Mouse (Mus musculus) CH12.LX (cell line): ENCODE measurements around the gene Pcdh7. TPM values are rescaled to one million over a fixed set of nuclear protein-coding genes. Genes with fewer than 3 reads are reported as not detected.

Experiments used
- DNase-seq: peaks from one replicate; pipeline ENCODE4 v3.0.0-alpha.2; 2013; ENCODE audit errors: extremely low read depth
- H3K27ac ChIP-seq: 2 replicates; pipeline ENCODE4 v1.5.1; 2012; ENCODE audit warnings: low read depth, mild to moderate bottlenecking, control low read depth, moderate library complexity; ENCODE audit not compliant: insufficient read depth
- H3K27me3 ChIP-seq: replicated peaks from 2 replicates; pipeline ENCODE3; 2012; ENCODE audit warnings: inconsistent platforms
- H3K36me3 ChIP-seq, 2 experiments: replicated peaks in 1 of 2; 2 replicates each; pipeline versions ENCODE3 to v1.6.1; 2012; ENCODE audit warnings: inconsistent platforms in 1 of 2, low read length in 1 of 2, mild to moderate bottlenecking in 1 of 2, mixed read lengths in 1 of 2, moderate library complexity in 1 of 2; ENCODE audit not compliant: control insufficient read depth in 1 of 2, insufficient read depth in 1 of 2
- H3K4me1 ChIP-seq, 2 experiments: 2 replicates each; pipeline ENCODE4 v1.6.1; 2012; ENCODE audit warnings: inconsistent platforms in 1 of 2, moderate library complexity in 1 of 2; ENCODE audit not compliant: insufficient read depth in 2 of 2, control insufficient read depth in 1 of 2
- H3K4me2 ChIP-seq: 2 replicates; pipeline ENCODE4 v1.6.1; 2012; ENCODE audit warnings: low read depth, mild to moderate bottlenecking, control low read depth; ENCODE audit not compliant: poor library complexity, insufficient read depth, severe bottlenecking
- H3K4me3 ChIP-seq, 3 experiments: fragments of 150-350 bp in 1 of 3; sonication (generic) in 1 of 3; replicated peaks in 1 of 3; 2 replicates each; pipeline versions ENCODE3 to v1.5.1; 2011 to 2012; ENCODE audit warnings: low read depth in 2 of 3, low read length in 2 of 3, mild to moderate bottlenecking in 2 of 3, moderate library complexity in 2 of 3, control low read depth in 1 of 3, improper control_type of control experiment in 1 of 3, inconsistent platforms in 1 of 3, mixed read lengths in 1 of 3; ENCODE audit not compliant: poor library complexity in 1 of 3
- H3K79me2 ChIP-seq: replicated peaks from 2 replicates; pipeline ENCODE4 v1.6.1; 2012; ENCODE audit warnings: mild to moderate bottlenecking, moderate library complexity; ENCODE audit not compliant: control insufficient read depth, poor library complexity, insufficient read depth, severe bottlenecking; ENCODE audit errors: extremely low read depth
- H3K9ac ChIP-seq: 2 replicates; pipeline ENCODE4 v1.6.1; 2012; ENCODE audit warnings: low read depth, mild to moderate bottlenecking, control low read depth, moderate library complexity; ENCODE audit not compliant: insufficient read depth
- H3K9me3 ChIP-seq: replicated peaks from 2 replicates; pipeline ENCODE3; 2012; ENCODE audit warnings: low read length, inconsistent platforms, mixed read lengths
- BHLHE40 ChIP-seq: IDR thresholded peaks from 2 replicates; pipeline ENCODE4 v1.6.1; 2011; ENCODE audit warnings: mild to moderate bottlenecking, low read depth, low read length, improper control_type of control experiment
- CHD1 ChIP-seq: IDR thresholded peaks from 2 replicates; pipeline ENCODE4 v1.6.1; 2012; ENCODE audit warnings: low read depth, low read length, improper control_type of control experiment, inconsistent platforms
- CHD2 ChIP-seq: IDR thresholded peaks from 2 replicates; pipeline ENCODE4 v1.6.1; 2011; ENCODE audit warnings: low read length, improper control_type of control experiment
- E2F4 ChIP-seq: IDR thresholded peaks from 2 replicates; pipeline ENCODE4 v1.6.1; 2011; ENCODE audit warnings: low read depth, low read length, improper control_type of control experiment; ENCODE audit not compliant: insufficient replicate concordance
- GABPA ChIP-seq: IDR thresholded peaks from 2 replicates; pipeline ENCODE4 v1.6.1; 2012; ENCODE audit warnings: low read depth, low read length, improper control_type of control experiment, inconsistent platforms; ENCODE audit not compliant: insufficient replicate concordance
- IRF4 ChIP-seq: IDR thresholded peaks from 2 replicates; pipeline ENCODE4 v1.6.1; 2014; ENCODE audit warnings: low read depth, mild to moderate bottlenecking, inconsistent platforms, low read length, improper control_type of control experiment
- MEF2A ChIP-seq: IDR thresholded peaks from 2 replicates; pipeline ENCODE4 v1.6.1; 2014; ENCODE audit warnings: low read depth, mild to moderate bottlenecking, inconsistent platforms, low read length, improper control_type of control experiment, borderline replicate concordance
- MYC ChIP-seq: IDR thresholded peaks from 2 replicates; pipeline ENCODE4 v1.6.1; 2011; ENCODE audit warnings: low read depth, mild to moderate bottlenecking, improper control_type of control experiment, low read length
- NELFE ChIP-seq: IDR thresholded peaks from 2 replicates; pipeline ENCODE4 v1.6.1; 2011; ENCODE audit warnings: low read depth, low read length, improper control_type of control experiment
- NRF1 ChIP-seq: IDR thresholded peaks from 2 replicates; pipeline ENCODE4 v1.6.1; 2014; ENCODE audit warnings: low read depth, mild to moderate bottlenecking, inconsistent platforms, low read length, improper control_type of control experiment, moderate library complexity
- RAD21 ChIP-seq: IDR thresholded peaks from 2 replicates; pipeline ENCODE4 v1.6.1; 2011; ENCODE audit warnings: low read depth, mild to moderate bottlenecking, low read length, improper control_type of control experiment, moderate library complexity
- RCOR1 ChIP-seq: conservative IDR thresholded peaks from 2 replicates; pipeline ENCODE4 v1.6.1; 2012; ENCODE audit warnings: low read depth, mild to moderate bottlenecking, inconsistent platforms, low read length, improper control_type of control experiment
- SMC3 ChIP-seq: IDR thresholded peaks from 2 replicates; pipeline ENCODE4 v1.6.1; 2011; ENCODE audit warnings: low read depth, low read length, improper control_type of control experiment
- USF1 ChIP-seq: IDR thresholded peaks from 2 replicates; pipeline ENCODE4 v1.6.1; 2014; ENCODE audit warnings: low read depth, mild to moderate bottlenecking, inconsistent platforms, low read length, improper control_type of control experiment
- ZNF384 ChIP-seq: IDR thresholded peaks from 2 replicates; pipeline ENCODE4 v1.6.1; 2012; ENCODE audit warnings: low read depth, low read length, improper control_type of control experiment, inconsistent platforms
- dilution Hi-C: fragments of 300-500 bp; cut with MboI; formaldehyde crosslinking; loops from 2 replicates; pipeline ENCODE4 v1.14.3; 2020; ENCODE audit warnings: low sequenced_read_pairs; ENCODE audit not compliant: extremely low pct_unique_long_range_greater_than_20kb, extremely low pct_ligation_motif_present
- in situ Hi-C: fragments of 300-500 bp; cut with MboI; formaldehyde crosslinking; loops from 3 replicates; pipeline ENCODE4 v1.14.3; 2019; ENCODE audit warnings: low sequenced_read_pairs, low pct_ligation_motif_present, low pct_unique_long_range_greater_than_20kb, mixed read lengths
- polyA plus RNA-seq: library from polyadenylated mRNA; unstranded; fragments of >175 nt; gene quantifications from 2 replicates; pipeline ENCODE4 v1.2.1, GENCODE M21; 2012; ENCODE audit warnings: low read depth; ENCODE audit not compliant: insufficient read length
- total RNA-seq, 2 experiments: library from RNA; depleted of rRNA; stranded (reverse); fragments of 300-350 nt in 1 of 2; fragments of >200 nt in 1 of 2; gene quantifications; 2 replicates each; pipeline ENCODE4 v1.2.3; 2012 to 2014

Pcdh7 gene
- total and polyA plus RNA-seq, 3 experiments = not detected

DNA sequence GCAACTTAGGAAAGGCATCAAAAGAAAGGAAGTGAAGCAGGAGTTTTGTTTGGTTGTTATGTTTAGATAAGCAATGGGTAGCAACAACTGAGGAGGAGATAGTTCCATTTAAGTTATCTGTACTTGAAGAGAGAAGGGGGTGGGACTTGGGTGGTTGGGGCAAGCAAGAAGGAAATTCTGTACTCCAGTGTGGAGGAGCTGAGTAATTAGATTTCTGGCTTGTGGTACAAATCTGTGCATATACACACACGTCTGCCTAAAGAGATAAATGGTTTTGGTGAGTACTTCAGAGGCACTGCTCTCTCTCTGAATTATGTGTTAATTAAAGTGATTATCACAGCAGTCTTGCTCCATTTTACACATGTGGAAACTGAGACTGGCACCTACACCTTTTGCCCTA, 241.6 kb downstream of the Pcdh7 start:
- dilution Hi-C loops = no loop called here
- no peak overlapping the region for H3K4me2 ChIP-seq
- H3K36me3 ChIP-seq = no peaks in the 10 kb centered on the region
- no peak overlapping the region for H3K4me3 ChIP-seq
- H3K9ac ChIP-seq = no peak overlapping the region
- peaks cover 5% of the 10 kb centered on the region for H3K9me3 ChIP-seq
- H3K27ac ChIP-seq = no peak overlapping the region
- in situ Hi-C loops = no loop called here
- no peaks in the 10 kb centered on the region for H3K27me3 ChIP-seq
- no peak for TF ChIP-seq USF1
- no peak for TF ChIP-seq BHLHE40
- no peak for TF ChIP-seq NRF1
- TF ChIP-seq IRF4 = no peak
- TF ChIP-seq RCOR1 = no peak
- no peak for TF ChIP-seq E2F4
- no peak for TF ChIP-seq RAD21
- no peak for TF ChIP-seq SMC3
- no peak for TF ChIP-seq MYC
- TF ChIP-seq GABPA = no peak
- TF ChIP-seq MEF2A = no peak
- no peak for DNase-seq
- H3K79me2 ChIP-seq = no peaks in the 10 kb centered on the region
- H3K4me1 ChIP-seq = no peaks in the 10 kb centered on the region

DNA sequence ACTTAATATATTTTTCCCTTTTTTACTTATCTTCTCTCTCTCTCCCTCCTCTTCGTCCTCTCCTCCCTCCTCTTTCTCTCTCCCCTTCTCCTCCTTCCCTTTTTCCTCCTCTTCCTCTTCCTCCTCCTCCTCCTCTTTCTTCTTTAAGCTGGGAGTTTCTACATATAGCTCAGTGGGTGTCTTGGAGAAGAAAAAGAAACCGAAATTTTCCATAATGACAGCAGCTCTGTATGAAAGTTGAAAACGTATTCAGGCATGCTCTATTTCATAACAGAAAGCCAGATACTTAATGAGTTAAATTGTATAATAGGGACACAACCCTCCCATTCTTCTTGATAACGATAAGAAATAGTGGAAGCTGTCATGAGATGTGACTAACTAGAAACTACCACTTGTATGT, 246.0 kb downstream of the Pcdh7 start:
- Histone ChIP-seq H3K27ac (no peak overlapping the region), H3K4me2 (no peak overlapping the region), H3K9ac (no peak overlapping the region), H3K36me3 (no peaks in the 10 kb centered on the region), H3K9me3 (peaks cover 7% of the 10 kb centered on the region), H3K79me2 (no peaks in the 10 kb centered on the region), H3K4me1 (no peaks in the 10 kb centered on the region), H3K27me3 (no peaks in the 10 kb centered on the region), H3K4me3 (no peak overlapping the region)
- in situ Hi-C loops (no loop called here), dilution Hi-C loops (no loop called here)
- no peak for TF ChIP-seq E2F4
- no peak for TF ChIP-seq ZNF384
- no peak for DNase-seq

DNA sequence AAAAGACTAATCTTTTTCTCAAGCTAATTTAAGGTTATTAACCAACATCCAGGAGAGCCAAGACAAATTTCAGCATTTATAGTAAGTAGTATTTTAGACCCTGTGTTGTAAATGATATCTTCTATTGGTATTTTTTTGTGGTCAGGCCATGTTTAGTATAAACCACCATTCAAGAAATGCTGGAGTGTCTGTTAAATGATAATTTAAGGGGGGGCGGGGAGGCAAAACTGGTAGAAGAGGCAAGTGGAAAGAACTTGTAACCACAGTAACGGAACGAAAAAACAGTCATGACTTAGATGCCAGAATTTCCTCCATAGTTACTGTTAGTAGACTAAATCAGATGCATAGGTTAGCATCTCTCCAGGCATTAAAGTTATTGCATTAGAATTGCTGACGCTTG, 246.4 kb downstream of the Pcdh7 start:
- in situ Hi-C loops (no loop called here), dilution Hi-C loops (no loop called here)
- no peak overlapping the region for H3K4me3 ChIP-seq
- H3K36me3 ChIP-seq = no peaks in the 10 kb centered on the region
- peaks cover 6% of the 10 kb centered on the region for H3K9me3 ChIP-seq
- H3K4me2 ChIP-seq = no peak overlapping the region
- no peak overlapping the region for H3K9ac ChIP-seq
- no peaks in the 10 kb centered on the region for H3K4me1 ChIP-seq
- no peak for DNase-seq
- TF ChIP-seq NELFE = no peak
- no peak for TF ChIP-seq CHD2
- TF ChIP-seq CHD1 = no peak
- no peaks in the 10 kb centered on the region for H3K27me3 ChIP-seq
- H3K27ac ChIP-seq = no peak overlapping the region
- H3K79me2 ChIP-seq = no peaks in the 10 kb centered on the region
